Mouse (Mus musculus) midbrain, embryonic 10.5 days (tissue): ENCODE results near the gene Ppp1r9a. TPM values are rescaled to one million over a fixed set of nuclear protein-coding genes. Genes with fewer than 3 reads are reported as not detected.

ENCODE experiments used
- DNase-seq: peaks from one replicate; pipeline ENCODE4 v3.0.0-alpha.2; 2017; ENCODE audit warnings: low spot score
- H3K27ac ChIP-seq: fragments of 300-500 bp; sonication (generic); replicated peaks from 2 replicates; pipeline ENCODE4 v1.5.1; 2016; ENCODE audit warnings: mild to moderate bottlenecking
- H3K27me3 ChIP-seq: fragments of 300-500 bp; sonication (generic); 2 replicates; pipeline ENCODE4 v1.6.1; 2016; ENCODE audit warnings: low read depth, mild to moderate bottlenecking; ENCODE audit not compliant: poor library complexity, severe bottlenecking
- H3K36me3 ChIP-seq: fragments of 300-500 bp; sonication (generic); 2 replicates; pipeline ENCODE4 v1.6.1; 2016; ENCODE audit warnings: mild to moderate bottlenecking, moderate library complexity
- H3K4me1 ChIP-seq: fragments of 300-500 bp; sonication (generic); 2 replicates; pipeline ENCODE4 v1.6.1; 2016
- H3K4me3 ChIP-seq: fragments of 300-500 bp; sonication (generic); 2 replicates; pipeline ENCODE4 v1.5.1; 2016; ENCODE audit warnings: mild to moderate bottlenecking, moderate library complexity
- H3K9me3 ChIP-seq: fragments of 300-500 bp; sonication (generic); replicated peaks from 2 replicates; pipeline ENCODE4 v1.6.1; 2016; ENCODE audit warnings: mild to moderate bottlenecking
- WGBS: fragments of 180-500 bp; shearing (Covaris S2); methylation state at CpG from one replicate; pipeline ENCODE4 v1.1.7; 2016; 5-methylcytosine and 5-hydroxymethylcytosine counted together
- polyA plus RNA-seq: library from polyadenylated mRNA; unstranded; fragments of >200 nt; fragmentation: Nextera tagmentation; extraction: Ambion mirVana; gene quantifications from 2 replicates; pipeline ENCODE4 v1.2.1, GENCODE M21; 2016

Gene Ppp1r9a
- polyA plus RNA-seq, 1 experiment from 2014 or later, result 17.6 TPM

- H3K4me3 ChIP-seq, result no peak overlapping the region
- H3K27me3 ChIP-seq, result no peaks in the 10 kb centered on the region
- H3K27ac ChIP-seq, result no peak overlapping the region
- 92% methylated on average over 7 of the region's 7 CpGs for WGBS
- DNase-seq, result no peak
- H3K4me1 ChIP-seq, result peaks cover 16% of the 10 kb centered on the region
- H3K9me3 ChIP-seq, result no peaks in the 10 kb centered on the region
- no peaks in the 10 kb centered on the region for H3K36me3 ChIP-seq
Measured at GRCm38 (mm10) chr6:5104238-5104637, 201.5 kb downstream of the Ppp1r9a start.

GRCm38 (mm10) chr6:5108494-5108893 lies 205.8 kb downstream of the Ppp1r9a start:
- Histone ChIP-seq H3K4me3 (no peak overlapping the region), H3K27ac (peak overlapping the region; percentile 59; the same call in 1 of the 2 replicates), H3K36me3 (no peaks in the 10 kb centered on the region), H3K27me3 (no peaks in the 10 kb centered on the region), H3K9me3 (no peaks in the 10 kb centered on the region), H3K4me1 (peaks cover 25% of the 10 kb centered on the region)
- WGBS, result 69% methylated on average over 3 of the region's 3 CpGs
- no peak for DNase-seq

GRCm38 (mm10) chr6:5109925-5110714 lies 207.4 kb downstream of the Ppp1r9a start:
- no peaks in the 10 kb centered on the region for H3K27me3 ChIP-seq
- no peaks in the 10 kb centered on the region for H3K9me3 ChIP-seq
- 5% methylated on average over 18 of the region's 18 CpGs for WGBS
- peak overlapping the region; percentile 76 for H3K27ac ChIP-seq
- peak; percentile 87 for DNase-seq
- H3K4me3 ChIP-seq, result peak overlapping the region; percentile 48
- H3K4me1 ChIP-seq, result peaks cover 33% of the 10 kb centered on the region
- peaks cover 3% of the 10 kb centered on the region for H3K36me3 ChIP-seq

GRCm38 (mm10) chr6:5110715-5111048 lies 208.0 kb downstream of the Ppp1r9a start:
- Histone ChIP-seq H3K27ac (peak overlapping the region; percentile 76), H3K36me3 (peaks cover 8% of the 10 kb centered on the region), H3K4me1 (peaks cover 33% of the 10 kb centered on the region), H3K27me3 (no peaks in the 10 kb centered on the region), H3K9me3 (no peaks in the 10 kb centered on the region), H3K4me3 (no peak overlapping the region; the same call in 1 of the 2 replicates)
- 31% methylated on average over 3 of the region's 3 CpGs for WGBS
- DNase-seq, result no peak

- Histone ChIP-seq H3K27ac (no peak overlapping the region), H3K27me3 (no peaks in the 10 kb centered on the region), H3K4me1 (peaks cover 29% of the 10 kb centered on the region), H3K36me3 (peaks cover 27% of the 10 kb centered on the region), H3K4me3 (no peak overlapping the region), H3K9me3 (no peaks in the 10 kb centered on the region)
- DNase-seq, result no peak
- 77% methylated on average over 8 of the region's 8 CpGs for WGBS
Measured at GRCm38 (mm10) chr6:5113103-5113502, 210.4 kb downstream of the Ppp1r9a start.

GRCm38 (mm10) chr6:5113734-5114133 lies 211.0 kb downstream of the Ppp1r9a start:
- peak overlapping the region; percentile 68 for H3K27ac ChIP-seq
- peaks cover 27% of the 10 kb centered on the region for H3K36me3 ChIP-seq
- no peaks in the 10 kb centered on the region for H3K9me3 ChIP-seq
- no peaks in the 10 kb centered on the region for H3K27me3 ChIP-seq
- H3K4me3 ChIP-seq, result no peak overlapping the region
- DNase-seq, result no peak
- peaks cover 25% of the 10 kb centered on the region for H3K4me1 ChIP-seq
- WGBS, result 61% methylated on average over 5 of the region's 5 CpGs

DNA sequence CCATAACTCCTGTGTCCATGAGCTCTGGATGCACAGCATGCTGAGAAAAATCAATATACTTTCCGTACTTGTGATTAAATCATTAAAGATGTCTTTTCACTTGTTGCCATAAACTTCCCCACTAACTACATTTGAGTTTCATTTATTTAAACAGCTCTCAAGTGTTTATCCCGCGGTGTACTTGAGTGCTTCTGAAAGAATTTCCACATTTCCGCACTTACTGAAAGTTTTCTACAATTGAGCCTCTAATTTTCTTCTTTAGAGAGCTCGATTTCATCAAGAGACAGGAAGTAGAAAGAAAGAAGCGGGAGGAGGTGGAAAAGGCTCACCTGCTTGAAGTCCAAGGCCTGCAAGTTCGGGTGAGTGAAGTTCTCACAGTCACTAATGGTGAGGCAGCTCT lies 212.1 kb downstream of the Ppp1r9a start:
- DNase-seq, result no peak
- no peak overlapping the region for H3K27ac ChIP-seq
- H3K4me1 ChIP-seq, result peaks cover 21% of the 10 kb centered on the region
- H3K9me3 ChIP-seq, result no peaks in the 10 kb centered on the region
- peaks cover 29% of the 10 kb centered on the region for H3K36me3 ChIP-seq
- H3K4me3 ChIP-seq, result no peak overlapping the region
- WGBS, result 90% methylated on average over 7 of the region's 7 CpGs
- H3K27me3 ChIP-seq, result no peaks in the 10 kb centered on the region

GRCm38 (mm10) chr6:5119181-5119910 lies 216.6 kb downstream of the Ppp1r9a start:
- Histone ChIP-seq H3K4me1 (no peaks in the 10 kb centered on the region; the same call in 1 of the 2 replicates), H3K27ac (no peak overlapping the region), H3K4me3 (no peak overlapping the region), H3K36me3 (peaks cover 29% of the 10 kb centered on the region), H3K9me3 (no peaks in the 10 kb centered on the region), H3K27me3 (no peaks in the 10 kb centered on the region)
- no peak for DNase-seq
- WGBS, result 84% methylated on average over 15 of the region's 15 CpGs

- Histone ChIP-seq H3K36me3 (peaks cover 25% of the 10 kb centered on the region), H3K27ac (no peak overlapping the region)
Measured at GRCm38 (mm10) chr6:5120229-5120628, 217.5 kb downstream of the Ppp1r9a start.

GRCm38 (mm10) chr6:5129364-5130093 lies 226.8 kb downstream of the Ppp1r9a start:
- WGBS, result 88% methylated on average over 14 of the region's 14 CpGs
- Histone ChIP-seq H3K27ac (no peak overlapping the region), H3K4me1 (no peaks in the 10 kb centered on the region), H3K4me3 (no peak overlapping the region), H3K36me3 (peaks cover 6% of the 10 kb centered on the region; the same call in 1 of the 2 replicates), H3K27me3 (no peaks in the 10 kb centered on the region), H3K9me3 (no peaks in the 10 kb centered on the region)
- no peak for DNase-seq

More at GRCm38 (mm10) chr6:5120229-5120628, 217.5 kb downstream of the Ppp1r9a start:
- Histone ChIP-seq H3K4me3 (no peak overlapping the region), H3K27me3 (no peaks in the 10 kb centered on the region), H3K4me1 (no peaks in the 10 kb centered on the region), H3K9me3 (no peaks in the 10 kb centered on the region)
- no peak for DNase-seq
- WGBS, result 76% methylated on average over 3 of the region's 3 CpGs

DNA sequence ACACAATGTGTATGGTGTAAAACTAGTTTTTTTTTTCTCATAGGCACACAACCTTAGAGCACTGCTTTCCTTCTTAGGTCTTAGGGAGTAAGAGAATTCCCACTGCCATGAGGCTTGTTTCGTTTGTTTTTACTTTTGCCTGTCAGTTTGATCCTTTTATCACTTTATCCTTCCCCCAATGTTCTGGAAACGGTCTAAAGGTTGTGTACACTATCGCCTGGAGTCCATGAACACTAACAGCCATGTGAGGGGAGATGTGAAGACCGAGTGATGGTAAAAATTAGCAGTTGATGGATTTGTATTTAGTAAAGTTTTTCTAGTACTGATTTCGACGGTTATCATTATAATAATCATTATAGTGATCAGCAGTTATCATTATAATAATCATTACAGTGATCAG lies 232.3 kb downstream of the Ppp1r9a start:
- Histone ChIP-seq H3K27me3 (no peaks in the 10 kb centered on the region), H3K9me3 (no peaks in the 10 kb centered on the region), H3K4me3 (no peak overlapping the region), H3K4me1 (no peaks in the 10 kb centered on the region), H3K27ac (no peak overlapping the region), H3K36me3 (peaks cover 19% of the 10 kb centered on the region; the same call in 1 of the 2 replicates)
- DNase-seq, result no peak
- 89% methylated on average over 6 of the region's 6 CpGs for WGBS

DNA sequence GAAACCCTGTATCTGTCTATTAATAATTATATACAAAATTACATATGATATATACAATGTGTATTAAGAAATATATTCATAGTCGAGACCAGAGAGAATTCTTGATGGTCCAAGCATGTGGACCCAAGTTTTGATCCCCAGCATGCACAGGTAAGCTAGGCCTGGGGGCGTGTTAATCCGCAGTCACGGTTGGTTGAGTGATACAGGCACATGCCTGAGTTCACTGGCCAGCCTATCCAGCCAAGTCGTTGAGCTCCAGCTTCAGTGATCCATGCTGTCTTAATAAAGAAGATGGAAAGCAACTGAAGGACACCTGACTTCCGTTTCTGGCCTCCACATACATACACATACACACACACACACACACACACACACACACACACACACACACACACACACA lies 233.3 kb downstream of the Ppp1r9a start:
- 77% methylated on average over 6 of the region's 6 CpGs for WGBS
- H3K4me1 ChIP-seq, result no peaks in the 10 kb centered on the region
- no peaks in the 10 kb centered on the region for H3K9me3 ChIP-seq
- no peak overlapping the region for H3K27ac ChIP-seq
- H3K4me3 ChIP-seq, result no peak overlapping the region
- peaks cover 19% of the 10 kb centered on the region; the same call in 1 of the 2 replicates for H3K36me3 ChIP-seq
- H3K27me3 ChIP-seq, result no peaks in the 10 kb centered on the region
- no peak for DNase-seq
